Mouse (Mus musculus) left cerebral cortex, adult 9 months (tissue): ENCODE measurements around the gene Gmfg.

Experiments used
- DNase-seq, 2 experiments: peaks; one replicate each; pipeline ENCODE4 v3.0.0; 2022; ENCODE audit warnings: low spot score in 2 of 2

Gene Gmfg

DNA sequence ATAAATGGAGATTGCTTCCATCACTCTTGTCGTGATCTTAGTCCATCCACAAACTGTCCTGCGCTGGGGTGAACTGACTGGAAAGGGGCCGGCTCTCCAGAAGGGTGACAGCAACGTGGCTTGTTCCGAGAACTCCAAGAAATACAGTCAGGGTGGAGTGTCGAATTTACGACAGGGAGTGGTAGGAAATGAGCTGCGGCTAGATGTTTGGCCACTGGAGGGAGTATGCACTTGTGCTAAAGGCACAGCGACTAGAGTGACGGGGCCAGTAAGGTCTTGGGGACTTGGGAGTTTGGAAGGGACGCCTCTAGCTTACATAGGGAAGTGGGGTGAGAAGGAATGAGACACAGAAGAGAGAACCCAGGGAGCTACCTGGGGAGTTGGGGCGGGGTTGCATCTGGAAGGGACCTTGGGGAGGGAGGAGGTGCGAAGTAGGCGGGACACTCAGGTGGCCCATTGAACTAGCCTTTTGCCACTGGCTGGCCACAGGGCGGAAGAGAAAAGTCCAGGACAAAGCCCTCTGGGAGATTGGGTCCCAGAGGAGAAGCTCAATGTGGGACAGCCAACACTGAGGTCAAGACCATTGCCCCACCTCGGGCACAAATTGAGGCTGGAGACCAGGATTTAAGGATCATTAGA lies at the start of gene Gmfg:
Gmfg (plus strand) TSS at position 516 of the 639 bp plus-strand sequence.
- peak; percentile 62 to 88 for DNase-seq

- DNase-seq: no peak
These were observed 46.9 kb upstream of the Gmfg start for GRCm38 (mm10) chr7:28390331-28390730.

- DNase-seq: peak; percentile 98 to 99
These were observed 44.6 kb upstream of the Gmfg start, which contains the start of the genes Med29 and Paf1 for GRCm38 (mm10) chr7:28392429-28393271. Gene Med29 (minus strand): TSS chr7:28392708. Gene Paf1 (plus strand): TSS chr7:28392951.

DNA sequence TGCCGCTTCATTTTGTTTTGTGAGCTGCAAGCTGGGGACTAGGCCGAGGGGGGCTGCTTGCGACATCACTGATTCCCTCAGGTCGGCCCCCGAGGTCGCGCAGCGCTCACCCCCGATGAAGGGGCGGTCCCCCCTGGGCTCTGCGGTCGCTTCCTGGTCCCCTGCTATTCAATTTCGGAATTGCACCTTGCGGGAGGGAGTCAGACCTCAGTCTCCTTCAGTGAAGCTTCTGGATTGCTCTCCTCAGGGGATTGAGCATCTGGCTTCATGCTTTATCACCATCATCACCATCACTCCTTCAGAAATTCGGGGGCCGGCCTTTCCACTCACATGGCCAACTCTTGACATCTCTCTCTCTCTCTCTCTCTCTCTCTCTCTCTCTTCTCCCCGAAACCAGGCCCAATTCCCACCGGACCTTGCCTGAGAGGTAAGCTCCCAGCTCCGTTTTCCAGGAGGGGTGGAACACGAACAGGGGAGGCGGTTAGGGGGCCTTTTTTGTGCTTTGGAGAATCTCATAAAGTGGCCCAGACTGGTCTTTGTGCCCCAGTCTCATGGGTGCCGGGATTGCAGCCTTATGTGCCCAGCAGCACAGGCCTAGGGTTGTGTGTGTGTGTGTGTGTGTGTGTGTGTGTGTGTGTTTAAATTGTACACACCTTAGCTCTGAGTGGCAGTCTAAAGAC lies 43.8 kb upstream of the Gmfg start:
- no peak for DNase-seq

GRCm38 (mm10) chr7:28395425-28395824 lies 41.8 kb upstream of the Gmfg start:
- DNase-seq: no peak

- no peak for DNase-seq
These were observed 39.2 kb upstream of the Gmfg start for GRCm38 (mm10) chr7:28398000-28398399.

GRCm38 (mm10) chr7:28398696-28399340 lies 38.4 kb upstream of the Gmfg start:
- no peak for DNase-seq

DNA sequence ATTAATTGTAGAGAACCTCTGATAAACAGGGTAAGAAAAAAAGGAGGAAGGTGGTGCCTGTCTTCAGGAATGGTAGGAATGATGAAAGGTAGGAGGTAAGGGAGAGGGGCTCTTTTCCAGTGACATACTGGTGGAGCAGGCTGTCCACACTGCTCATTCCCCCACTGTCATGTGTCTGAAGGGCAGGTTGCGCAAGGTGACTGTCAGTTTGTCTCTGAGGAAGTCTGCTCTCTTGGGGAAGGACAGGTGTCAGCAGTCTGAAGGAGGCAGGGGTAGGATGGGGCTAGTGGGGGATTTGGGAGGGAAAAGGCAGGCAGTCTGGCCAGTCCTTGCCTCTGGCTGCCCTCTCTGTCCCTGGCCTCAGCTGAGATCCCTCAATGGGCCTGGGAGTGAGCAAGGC lies 36.2 kb upstream of the Gmfg start:
- DNase-seq: no peak

- no peak for DNase-seq
These were observed 35.3 kb upstream of the Gmfg start for GRCm38 (mm10) chr7:28401942-28402341.

DNA sequence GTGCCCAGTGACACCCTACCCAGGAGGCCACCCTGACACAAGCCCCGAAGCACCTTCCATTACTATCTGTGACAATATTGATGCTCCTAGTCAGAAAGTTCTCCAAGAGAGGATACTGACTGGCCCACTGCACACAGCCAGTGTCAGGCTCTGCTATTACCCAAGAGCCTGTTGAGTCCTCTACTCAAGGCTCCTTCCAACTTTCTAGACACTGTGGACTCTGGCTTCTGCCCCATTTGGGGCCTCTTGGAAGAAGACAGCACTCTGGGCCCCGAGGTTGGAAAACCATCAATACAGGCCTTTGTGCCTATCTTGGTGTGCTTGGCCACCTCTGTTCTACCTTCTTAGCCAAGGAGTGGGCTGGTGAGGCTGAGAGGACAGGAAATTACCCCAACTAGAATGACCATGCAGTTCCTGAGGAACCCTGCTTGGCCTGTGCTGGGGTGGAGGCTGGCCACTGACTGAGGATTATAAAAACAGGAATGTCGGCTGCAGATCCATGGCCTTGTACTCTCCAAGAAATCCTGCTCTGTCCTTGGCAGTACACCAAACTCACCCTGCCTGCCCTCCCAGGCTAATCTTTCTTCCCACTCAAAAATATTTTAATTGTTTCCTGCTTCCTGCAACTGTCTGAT lies 26.3 kb upstream of the Gmfg start:
- no peak for DNase-seq

DNA sequence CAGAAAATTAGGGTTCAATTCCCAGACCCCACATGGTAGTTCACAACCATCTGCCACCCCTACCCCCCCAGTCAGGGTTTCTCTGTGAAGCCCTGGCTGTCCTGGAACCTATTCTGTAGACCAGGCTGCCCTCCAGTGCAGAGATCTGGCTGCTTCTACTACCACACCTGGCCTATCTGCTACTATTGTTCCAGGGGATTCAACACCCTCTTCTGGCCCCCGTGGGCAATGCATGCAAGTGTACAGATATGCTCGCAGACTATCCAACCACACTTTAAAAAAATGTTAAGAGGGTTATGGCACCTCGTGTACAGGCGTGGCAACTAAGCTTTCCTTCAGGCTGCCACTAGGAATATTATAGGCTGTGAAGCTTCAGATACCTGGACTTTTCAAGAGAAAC lies 24.4 kb upstream of the Gmfg start:
- DNase-seq: no peak

- no peak for DNase-seq
These were observed 19.9 kb upstream of the Gmfg start for GRCm38 (mm10) chr7:28417368-28417767.

- no peak for DNase-seq
These were observed 19.1 kb upstream of the Gmfg start for GRCm38 (mm10) chr7:28418096-28418670.

- no peak for DNase-seq
These were observed 17.8 kb upstream of the Gmfg start for GRCm38 (mm10) chr7:28419416-28419815.

GRCm38 (mm10) chr7:28423018-28423417 lies 14.2 kb upstream of the Gmfg start:
- DNase-seq: no peak

DNA sequence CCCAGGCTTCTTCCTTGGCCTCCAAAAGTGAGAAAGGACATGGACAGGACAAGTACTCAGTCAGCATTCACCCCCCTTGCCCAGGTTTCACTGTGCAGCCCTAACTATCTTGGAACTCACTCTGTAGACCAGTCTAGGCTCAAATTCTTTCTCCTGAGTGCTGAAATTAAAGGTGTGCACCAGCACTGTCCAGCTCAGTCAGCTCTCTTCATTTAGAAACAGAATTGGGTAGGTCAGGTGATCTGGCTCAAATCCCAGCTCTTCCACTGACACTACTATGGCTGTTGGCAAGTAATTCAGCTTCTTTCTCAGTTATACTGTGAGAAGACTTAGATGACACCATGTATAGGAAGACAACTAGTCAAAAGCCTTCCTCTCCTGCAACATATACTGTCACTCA lies 9.5 kb upstream of the Gmfg start:
- DNase-seq: no peak

GRCm38 (mm10) chr7:28430512-28430911 lies 6.7 kb upstream of the Gmfg start:
- no peak for DNase-seq

DNA sequence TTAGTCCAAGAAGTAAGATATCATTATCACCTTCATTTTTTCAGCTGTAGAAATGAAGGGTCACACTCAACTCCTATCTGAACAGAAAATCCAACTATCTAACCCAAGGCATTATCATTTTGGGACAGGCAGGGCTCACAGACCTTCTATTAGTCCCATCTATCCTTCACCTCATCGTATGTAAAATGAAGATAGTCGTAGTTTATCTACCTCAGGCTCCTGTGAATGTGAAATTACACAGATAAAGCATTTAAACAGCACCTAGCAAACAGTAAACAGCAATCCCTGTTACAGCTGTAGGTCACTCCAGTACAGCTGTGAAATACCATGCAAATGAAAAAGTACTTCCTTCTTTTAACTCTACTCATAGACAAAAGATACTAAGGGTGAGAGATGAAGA lies 5.0 kb upstream of the Gmfg start:
- DNase-seq: no peak

DNA sequence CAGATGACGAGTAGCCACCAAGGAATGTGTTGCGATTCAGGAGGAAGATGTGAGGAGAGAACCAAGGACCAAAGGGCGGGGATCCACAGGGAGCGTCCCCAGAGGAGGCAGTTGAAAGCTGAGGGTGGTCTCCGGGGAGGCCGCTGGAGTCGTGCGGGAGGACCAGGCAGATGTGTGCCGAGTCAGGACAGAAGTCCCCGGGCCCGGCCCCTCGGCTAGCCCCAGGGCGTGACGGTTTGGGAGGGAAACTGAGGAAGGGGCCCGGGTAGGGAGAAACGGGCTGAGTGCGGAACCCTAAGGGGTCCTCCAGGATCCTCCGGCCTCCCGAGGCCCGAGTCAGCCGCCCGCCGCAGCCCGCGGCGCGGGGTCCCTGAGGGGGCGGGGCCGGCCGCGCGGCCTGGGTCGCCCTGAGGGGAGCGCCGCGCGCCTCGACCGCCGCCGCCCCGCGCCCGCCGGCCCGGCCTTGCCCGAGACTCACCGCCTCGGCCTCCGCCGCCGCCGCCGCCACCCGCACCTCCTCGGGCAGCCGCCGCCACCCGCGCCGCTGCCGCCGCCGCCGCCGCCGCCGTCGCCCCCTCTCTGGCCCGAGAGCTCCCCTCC lies 1.5 kb upstream of the Gmfg start:
- DNase-seq: no peak

- peak; percentile 100 for DNase-seq
These were observed 859 bp upstream of the Gmfg start for GRCm38 (mm10) chr7:28436271-28436904.
